Comparison of ENCODE assay signal across 9 mouse cellular contexts in genomic region chr11:4705178-4705577, GRCm38 (mm10). TPM values are rescaled to one million over a fixed set of nuclear protein-coding genes. Genes with fewer than 3 reads are reported as not detected.
DNase-seq lines count a peak whose midpoint lies in the region; ATAC-seq and TF ChIP-seq lines count a peak whose summit lies in the region.
"Had no signal": no experiment of that assay in that cellular context is flagged by ENCODE, and none has a peak within 500 bp of the region (broad histone marks: within the 10 kb centered on the region; RNA-seq: fewer than 3 reads in every experiment).

No protein-coding gene starts in this region.

- no peak for ATAC-seq in heart, embryonic 15.5 days (replicated peaks; ENCODE audit: insufficient number of reproducible peaks, insufficient read depth, low FRiP score, low read depth)
- no peak for ATAC-seq in forebrain, postnatal 0 days
- ATAC-seq in megakaryocyte progenitor cell, adult 5-6 weeks (replicated peaks; ENCODE audit: poor library complexity): no peak

- H3K9ac ChIP-seq in heart, embryonic 15.5 days: peak overlapping the region; percentile 91
- peak overlapping the region; percentile 90; the same call in 1 of the 2 replicates for H3K9ac ChIP-seq in ES-E14 (ENCODE audit: insufficient read depth, low read depth, low read length, poor library complexity, severe bottlenecking)
- H3K9ac ChIP-seq in forebrain, postnatal 0 days: peak overlapping the region; percentile 52

- TF ChIP-seq CTCF in forebrain, postnatal 0 days (IDR thresholded peaks at IDR 0.05; ENCODE audit: low read depth): no peak

- in situ Hi-C loops in ES-E14 (cut with MboI; ENCODE audit: low sequenced_read_pairs in 2 of 2, unreplicated experiment in 2 of 2): no loop called here

- H3K36me3 ChIP-seq in heart, embryonic 15.5 days: peaks cover 24% of the 10 kb centered on the region
- peaks cover 12% of the 10 kb centered on the region for H3K36me3 ChIP-seq in ES-E14 (ENCODE audit: control insufficient read depth, insufficient read depth, low read length, poor library complexity, severe bottlenecking)
- H3K36me3 ChIP-seq in forebrain, postnatal 0 days (ENCODE audit: insufficient read depth): peaks cover 12% of the 10 kb centered on the region
- H3K36me3 ChIP-seq in midbrain, embryonic 10.5 days: peaks cover 24% of the 10 kb centered on the region

- H3K4me1 ChIP-seq in heart, embryonic 15.5 days (replicated peaks): peaks cover 19% of the 10 kb centered on the region
- H3K4me1 ChIP-seq in ES-E14 (ENCODE audit: control insufficient read depth in 2 of 2, insufficient read depth in 2 of 2, low read length in 2 of 2, poor library complexity in 1 of 2): peaks cover 0 to 8% of the 10 kb centered on the region in 2 experiments; a peak in 2 of 4 replicates
- peaks cover 8% of the 10 kb centered on the region for H3K4me1 ChIP-seq in forebrain, postnatal 0 days (ENCODE audit: insufficient read depth)
- peaks cover 21% of the 10 kb centered on the region for H3K4me1 ChIP-seq in midbrain, embryonic 10.5 days

- no peaks in the 10 kb centered on the region for H3K9me3 ChIP-seq in heart, embryonic 15.5 days (replicated peaks)
- no peaks in the 10 kb centered on the region for H3K9me3 ChIP-seq in ES-E14 (ENCODE audit: control insufficient read depth, insufficient read depth, low read depth, low read length)
- no peaks in the 10 kb centered on the region for H3K9me3 ChIP-seq in forebrain, postnatal 0 days (ENCODE audit: low read length)
- H3K9me3 ChIP-seq in midbrain, embryonic 10.5 days (replicated peaks): no peaks in the 10 kb centered on the region

- peak overlapping the region; percentile 79 for H3K4me3 ChIP-seq in heart, embryonic 15.5 days
- peak overlapping the region; percentile 88 to 93 for H3K4me3 ChIP-seq in ES-E14 (ENCODE audit: insufficient read depth in 1 of 2, low read depth in 1 of 2, low read length in 2 of 2, poor library complexity in 1 of 2, severe bottlenecking in 1 of 2)
- peak overlapping the region; percentile 79 for H3K4me3 ChIP-seq in forebrain, postnatal 0 days (ENCODE audit: low read depth, low read length)
- H3K4me3 ChIP-seq in midbrain, embryonic 10.5 days: peak overlapping the region; percentile 90

- H3K4me2 ChIP-seq in heart, embryonic 15.5 days: peak overlapping the region; percentile 81
- peak overlapping the region; percentile 85 for H3K4me2 ChIP-seq in forebrain, postnatal 0 days (ENCODE audit: low read depth)

- no peaks in the 10 kb centered on the region for H3K27me3 ChIP-seq in heart, embryonic 15.5 days
- no peaks in the 10 kb centered on the region for H3K27me3 ChIP-seq in forebrain, postnatal 0 days (ENCODE audit: insufficient read depth, low read length)
- H3K27me3 ChIP-seq in midbrain, embryonic 10.5 days (ENCODE audit: low read depth, poor library complexity, severe bottlenecking): no peaks in the 10 kb centered on the region
- H3K27me3 ChIP-seq: Patski had no signal

- DNase-seq in heart, adult 11 months: no peak
- DNase-seq in ES-E14 (ENCODE audit: low read depth, low spot score): peak; percentile 35
- no peak for DNase-seq in forebrain, postnatal 0 days
- DNase-seq in midbrain, embryonic 10.5 days (ENCODE audit: low spot score): no peak
- no peak for DNase-seq in adrenal gland, adult (ENCODE audit: inconsistent age in 2 of 2, low spot score in 1 of 2)
- no peak for DNase-seq in cerebellum, postnatal 4 days (ENCODE audit: low spot score in 2 of 2)

- peak overlapping the region; percentile 51 for H3K27ac ChIP-seq in heart, embryonic 15.5 days
- peak overlapping the region; percentile 54; the same call in 1 of the 2 replicates for H3K27ac ChIP-seq in ES-E14 (ENCODE audit: insufficient read depth, low read depth, low read length, poor library complexity, severe bottlenecking)
- no peak overlapping the region for H3K27ac ChIP-seq in forebrain, postnatal 0 days (ENCODE audit: low read depth, low read length)
- peak overlapping the region; percentile 89 for H3K27ac ChIP-seq in midbrain, embryonic 10.5 days (replicated peaks)

- 15% methylated on average over 4 of the region's 4 CpGs for WGBS in heart, embryonic 15.5 days
- 8% methylated on average over 4 of the region's 4 CpGs for WGBS in forebrain, postnatal 0 days
- WGBS in midbrain, embryonic 10.5 days: 10% methylated on average over 4 of the region's 4 CpGs

TF ChIP-seq in ES-E14, 5 proteins besides CTCF, POLR2A, EP300 and RAD21:
- TF ChIP-seq ZNF384 (IDR thresholded peaks at IDR 0.05; ENCODE audit: low read depth, low read length) (no peak), CHD2 (IDR thresholded peaks at IDR 0.05; ENCODE audit: low read depth, low read length) (no peak), HCFC1 (IDR thresholded peaks at IDR 0.05; ENCODE audit: borderline replicate concordance, insufficient read depth, low read length) (no peak), MAFK (IDR thresholded peaks at IDR 0.05; ENCODE audit: insufficient read depth, low read depth, low read length) (no peak), ZC3H11A (IDR thresholded peaks at IDR 0.05; ENCODE audit: borderline replicate concordance, low read depth, low read length) (no peak)

RNA-seq across cellular contexts. Expression of gene Zmat5, which starts 0.7 kb away (rescaled TPM):
- 52.7 and 56.2 TPM in 2 replicates for polyA plus RNA-seq in heart, embryonic 15.5 days (2015; fragmentation: Nextera tagmentation; extraction: Ambion mirVana)
- 22.4 and 32.3 TPM in 2 replicates for total RNA-seq in ES-E14 (2012; rRNA removed)
- total RNA-seq in forebrain, postnatal 0 days (2014; rRNA removed): 20.6 and 29.5 TPM in 2 replicates
- polyA plus RNA-seq in forebrain, postnatal 0 days (2015; fragmentation: Nextera tagmentation; extraction: Ambion mirVana): 62.6 and 78.7 TPM in 2 replicates
- 83.9 and 86.7 TPM in 2 replicates for polyA plus RNA-seq in midbrain, embryonic 10.5 days (2016; fragmentation: Nextera tagmentation; extraction: Ambion mirVana)
- 38.8 and 40.6 TPM in 2 replicates for total RNA-seq in megakaryocyte progenitor cell, adult 5-6 weeks (2015)
- total RNA-seq in megakaryocyte progenitor cell, adult 5-6 weeks (2017): 8.2 and 10.8 TPM in 2 replicates

RNA-seq across cellular contexts. Expression of gene Uqcr10, which starts 1.0 kb away (rescaled TPM):
- 1,608 and 2,078 TPM in 2 replicates for polyA plus RNA-seq in heart, embryonic 15.5 days (2015; fragmentation: Nextera tagmentation; extraction: Ambion mirVana)
- 963 and 1,094 TPM in 2 replicates for total RNA-seq in ES-E14 (2012; rRNA removed)
- 171 and 220 TPM in 2 replicates for total RNA-seq in forebrain, postnatal 0 days (2014; rRNA removed)
- polyA plus RNA-seq in forebrain, postnatal 0 days (2015; fragmentation: Nextera tagmentation; extraction: Ambion mirVana): 797 and 1,037 TPM in 2 replicates
- 639 and 680 TPM in 2 replicates for polyA plus RNA-seq in midbrain, embryonic 10.5 days (2016; fragmentation: Nextera tagmentation; extraction: Ambion mirVana)
- total RNA-seq in megakaryocyte progenitor cell, adult 5-6 weeks (2015): 195 and 210 TPM in 2 replicates
- total RNA-seq in megakaryocyte progenitor cell, adult 5-6 weeks (2017): 126 and 138 TPM in 2 replicates

RNA-seq across cellular contexts. Expression of gene Cabp7, which starts 41.4 kb away (rescaled TPM):
- 0.05 and 0.09 TPM in 2 replicates for polyA plus RNA-seq in heart, embryonic 15.5 days (2015; fragmentation: Nextera tagmentation; extraction: Ambion mirVana)
- 1.9 and 4.5 TPM in 2 replicates for total RNA-seq in ES-E14 (2012; rRNA removed)
- total RNA-seq in forebrain, postnatal 0 days (2014; rRNA removed): 5.3 and 5.5 TPM in 2 replicates
- polyA plus RNA-seq in forebrain, postnatal 0 days (2015; fragmentation: Nextera tagmentation; extraction: Ambion mirVana): 1.3 and 1.6 TPM in 2 replicates
- 0.11 and 0.22 TPM in 2 replicates for polyA plus RNA-seq in midbrain, embryonic 10.5 days (2016; fragmentation: Nextera tagmentation; extraction: Ambion mirVana)
- total RNA-seq in megakaryocyte progenitor cell, adult 5-6 weeks (2015): not detected in 2 replicates
- total RNA-seq in megakaryocyte progenitor cell, adult 5-6 weeks (2017): not detected in 2 replicates
